Mouse (Mus musculus) megakaryocyte, embryonic 14.5 days (primary cell): ENCODE measurements around the gene B4galt4.

Source experiments
- FLI1 ChIP-seq: IDR thresholded peaks from 2 replicates; pipeline ENCODE4 v1.6.1; 2012; ENCODE audit warnings: low read length, inconsistent platforms, mixed read lengths
- GATA1 ChIP-seq: IDR thresholded peaks from 3 replicates; pipeline ENCODE4 v1.6.1; 2012; ENCODE audit warnings: mixed read lengths, low read length, inconsistent platforms, borderline replicate concordance

DNA sequence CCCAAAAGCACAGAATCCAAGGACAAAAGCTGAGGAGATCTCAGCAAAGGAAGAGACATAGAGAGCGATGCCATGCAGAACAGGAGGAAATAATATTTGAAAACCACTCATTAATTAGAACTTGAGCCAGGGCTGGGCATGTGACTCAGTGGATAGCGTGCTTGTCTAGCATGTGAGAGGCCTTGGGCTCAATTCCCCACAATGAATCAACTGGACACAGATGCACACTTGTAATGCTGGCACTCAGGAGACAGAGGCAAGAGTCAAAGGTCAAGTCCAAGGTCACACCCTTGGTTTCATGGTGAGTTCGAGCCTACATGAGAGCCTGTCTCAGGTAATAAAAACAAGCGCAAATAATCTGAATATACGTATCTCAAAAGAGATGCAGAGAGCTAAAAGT is 44.5 kb upstream of the B4galt4 start:
- no peak for TF ChIP-seq GATA1
- TF ChIP-seq FLI1: no peak
